In the genomic region with DNA sequence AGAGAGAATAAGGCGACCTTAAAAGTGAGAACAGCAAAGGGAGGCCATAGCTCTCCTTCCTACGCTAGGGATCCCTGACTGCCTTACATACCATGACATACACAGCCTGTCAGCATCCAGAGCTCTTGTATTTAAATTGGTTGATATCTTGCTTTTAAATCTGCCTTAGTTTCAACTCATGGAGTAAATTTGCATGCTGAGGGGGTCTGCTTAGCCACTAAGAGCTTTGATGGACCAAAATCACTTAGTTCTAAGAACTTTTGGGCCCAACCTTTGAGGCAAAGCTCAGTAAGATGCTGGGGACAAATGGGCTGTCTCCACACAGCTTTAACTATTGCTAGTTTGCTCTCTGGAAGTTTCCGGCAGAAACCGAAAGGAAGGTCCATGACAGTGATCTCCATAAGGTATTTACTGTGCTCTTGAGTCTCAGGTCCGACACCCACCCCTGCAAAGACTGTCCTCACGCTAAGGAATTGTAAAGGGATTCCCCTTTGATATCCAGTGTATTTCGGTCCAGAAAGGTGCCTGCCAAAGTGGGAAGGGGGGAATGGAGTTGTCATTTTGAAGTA, we compare ENCODE assay signal across 8 mouse cellular contexts. TPM values are rescaled to one million over a fixed set of nuclear protein-coding genes. Genes with fewer than 3 reads are reported as not detected.
A peak's percentile ranks its signal among the peaks of the same experiment; 100 is the strongest.
DNase-seq lines count a peak whose midpoint lies in the region; ATAC-seq lines count a peak whose summit lies in the region.

No protein-coding gene starts in this region.

- peaks cover 27% of the 10 kb centered on the region for H3K4me1 ChIP-seq in kidney, embryonic 15.5 days
- H3K4me1 ChIP-seq in intestine, embryonic 16.5 days (ENCODE audit: control insufficient read depth, insufficient read depth, low read length): peaks cover 12% of the 10 kb centered on the region
- H3K4me1 ChIP-seq in neural tube, embryonic 14.5 days (ENCODE audit: control insufficient read depth, insufficient read depth, low read length): peaks cover 6% of the 10 kb centered on the region; the same call in 1 of the 2 replicates

- peak overlapping the region; percentile 53 for H3K4me3 ChIP-seq in kidney, embryonic 15.5 days (replicated peaks)
- H3K4me3 ChIP-seq in intestine, embryonic 16.5 days (ENCODE audit: low read length): peak overlapping the region; percentile 55
- H3K4me3 ChIP-seq in neural tube, embryonic 14.5 days (ENCODE audit: low read depth, low read length): peak overlapping the region; percentile 15; the same call in 1 of the 2 replicates

- DNase-seq in kidney, adult 18-20 months: no peak
- DNase-seq in embryo, embryonic 10.5 days (ENCODE audit: low spot score): peak; percentile 67
- no peak for DNase-seq in spleen, postnatal 14 days (ENCODE audit: low spot score in 2 of 2)
- no peak for DNase-seq in lung, postnatal 4 days
- DNase-seq in left cerebral cortex, adult 18-20 months (ENCODE audit: low spot score in 2 of 2): no peak

- no peaks in the 10 kb centered on the region for H3K36me3 ChIP-seq in kidney, embryonic 15.5 days
- H3K36me3 ChIP-seq in intestine, embryonic 16.5 days (ENCODE audit: control insufficient read depth, insufficient read depth, low read length): no peaks in the 10 kb centered on the region
- no peaks in the 10 kb centered on the region for H3K36me3 ChIP-seq in neural tube, embryonic 14.5 days (ENCODE audit: control insufficient read depth, insufficient read depth, low read length)

- H3K4me2 ChIP-seq in kidney, embryonic 15.5 days: peak overlapping the region; percentile 56
- H3K4me2 ChIP-seq in intestine, embryonic 16.5 days (ENCODE audit: low read depth, low read length): peak overlapping the region; percentile 71
- H3K4me2 ChIP-seq in neural tube, embryonic 14.5 days (ENCODE audit: low read depth, low read length): peak overlapping the region; percentile 27; the same call in 1 of the 2 replicates

- WGBS in kidney, embryonic 15.5 days: 16% methylated on average over 7 of the region's 7 CpGs
- WGBS in intestine, embryonic 16.5 days: 14% methylated on average over 7 of the region's 7 CpGs
- 26% methylated on average over 7 of the region's 7 CpGs for WGBS in neural tube, embryonic 14.5 days

- no peaks in the 10 kb centered on the region for H3K27me3 ChIP-seq in kidney, embryonic 15.5 days
- no peaks in the 10 kb centered on the region for H3K27me3 ChIP-seq in intestine, embryonic 16.5 days (replicated peaks; ENCODE audit: control insufficient read depth, insufficient read depth, low read length)
- no peaks in the 10 kb centered on the region for H3K27me3 ChIP-seq in neural tube, embryonic 14.5 days (ENCODE audit: control insufficient read depth, insufficient read depth, low read length)

- peak overlapping the region; percentile 91 for H3K27ac ChIP-seq in kidney, embryonic 15.5 days
- peak overlapping the region; percentile 72 for H3K27ac ChIP-seq in intestine, embryonic 16.5 days (ENCODE audit: low read length)
- no peak overlapping the region for H3K27ac ChIP-seq in neural tube, embryonic 14.5 days (ENCODE audit: low read depth, low read length)

- peak overlapping the region; percentile 67 for H3K9ac ChIP-seq in kidney, embryonic 15.5 days
- H3K9ac ChIP-seq in intestine, embryonic 16.5 days (ENCODE audit: low read depth, low read length): peak overlapping the region; percentile 65
- no peak overlapping the region for H3K9ac ChIP-seq in neural tube, embryonic 14.5 days (replicated peaks; ENCODE audit: low read depth, low read length)

- no peak for ATAC-seq in kidney, embryonic 15.5 days (replicated peaks; ENCODE audit: low FRiP score)
- no peak for ATAC-seq in intestine, embryonic 16.5 days
- ATAC-seq in neural tube, embryonic 14.5 days (ENCODE audit: low read depth): no peak

- no peaks in the 10 kb centered on the region for H3K9me3 ChIP-seq in kidney, embryonic 15.5 days (replicated peaks)
- H3K9me3 ChIP-seq in intestine, embryonic 16.5 days (ENCODE audit: control insufficient read depth, low read length): no peaks in the 10 kb centered on the region
- no peaks in the 10 kb centered on the region for H3K9me3 ChIP-seq in neural tube, embryonic 14.5 days (ENCODE audit: control insufficient read depth, low read length)

RNA-seq across cellular contexts. Expression of a gene that starts 1.5 kb away (rescaled TPM):
- polyA plus RNA-seq in kidney, embryonic 15.5 days (2015; fragmentation: Nextera tagmentation; extraction: Ambion mirVana): 7.9 TPM in 2 replicates
- 2.9 and 3.7 TPM in 2 replicates for polyA plus RNA-seq in intestine, embryonic 16.5 days (2015; fragmentation: Nextera tagmentation; extraction: Ambion mirVana)
- polyA plus RNA-seq in neural tube, embryonic 14.5 days (2014; fragmentation: Nextera tagmentation; extraction: Ambion mirVana): 0.71 and 1.1 TPM in 2 replicates
- 1 to 10 TPM; 3.8 to 4.1 TPM for total RNA-seq in left cerebral cortex, adult 18-20 months (2021)

RNA-seq across cellular contexts. Expression of a gene that starts 2.7 kb away (rescaled TPM):
- polyA plus RNA-seq in kidney, embryonic 15.5 days (2015; fragmentation: Nextera tagmentation; extraction: Ambion mirVana): 42.2 and 50.0 TPM in 2 replicates
- 37.3 and 43.2 TPM in 2 replicates for polyA plus RNA-seq in intestine, embryonic 16.5 days (2015; fragmentation: Nextera tagmentation; extraction: Ambion mirVana)
- polyA plus RNA-seq in neural tube, embryonic 14.5 days (2014; fragmentation: Nextera tagmentation; extraction: Ambion mirVana): 32.6 and 49.7 TPM in 2 replicates
- 100 to 1,000 TPM; 239 to 244 TPM for total RNA-seq in left cerebral cortex, adult 18-20 months (2021)

RNA-seq across cellular contexts. Expression of a gene that starts 7.9 kb away (rescaled TPM):
- 28.0 and 29.7 TPM in 2 replicates for polyA plus RNA-seq in kidney, embryonic 15.5 days (2015; fragmentation: Nextera tagmentation; extraction: Ambion mirVana)
- polyA plus RNA-seq in intestine, embryonic 16.5 days (2015; fragmentation: Nextera tagmentation; extraction: Ambion mirVana): 13.7 and 14.1 TPM in 2 replicates
- 9.7 and 17.4 TPM in 2 replicates for polyA plus RNA-seq in neural tube, embryonic 14.5 days (2014; fragmentation: Nextera tagmentation; extraction: Ambion mirVana)
- total RNA-seq in left cerebral cortex, adult 18-20 months (2021): 1 to 10 TPM in 1 of 2 experiments, not detected in 1; 2.9 TPM

RNA-seq across cellular contexts. Expression of a gene that starts 9.1 kb away (rescaled TPM):
- polyA plus RNA-seq in kidney, embryonic 15.5 days (2015; fragmentation: Nextera tagmentation; extraction: Ambion mirVana): 0.55 and 1.2 TPM in 2 replicates
- 1.3 and 1.8 TPM in 2 replicates for polyA plus RNA-seq in intestine, embryonic 16.5 days (2015; fragmentation: Nextera tagmentation; extraction: Ambion mirVana)
- 0.18 and 0.67 TPM in 2 replicates for polyA plus RNA-seq in neural tube, embryonic 14.5 days (2014; fragmentation: Nextera tagmentation; extraction: Ambion mirVana)
- total RNA-seq in left cerebral cortex, adult 18-20 months (2021): not detected

RNA-seq across cellular contexts. Expression of a gene that starts 16.5 kb away (rescaled TPM):
- polyA plus RNA-seq in kidney, embryonic 15.5 days (2015; fragmentation: Nextera tagmentation; extraction: Ambion mirVana): 12.2 and 12.6 TPM in 2 replicates
- polyA plus RNA-seq in intestine, embryonic 16.5 days (2015; fragmentation: Nextera tagmentation; extraction: Ambion mirVana): 6.7 and 7.3 TPM in 2 replicates
- polyA plus RNA-seq in neural tube, embryonic 14.5 days (2014; fragmentation: Nextera tagmentation; extraction: Ambion mirVana): 4.3 and 4.8 TPM in 2 replicates
- 1 to 10 TPM; 5.3 to 6.8 TPM for total RNA-seq in left cerebral cortex, adult 18-20 months (2021)
